Mouse (Mus musculus) embryonic facial prominence, embryonic 11.5 days (tissue): ENCODE results near the gene Lyar. TPM values are rescaled to one million over a fixed set of nuclear protein-coding genes. Genes with fewer than 3 reads are reported as not detected.

Experiments
- ATAC-seq: fragments of 200-750 bp; cut with Nextera tagmentation; replicated peaks from 2 replicates; pipeline ENCODE4 v1.8.0; 2017; ENCODE audit warnings: low read depth; ENCODE audit not compliant: insufficient number of reproducible peaks, low FRiP score, low TSS enrichment
- DNase-seq: peaks from one replicate; pipeline ENCODE4 v3.0.0-alpha.2; 2015; ENCODE audit warnings: low spot score
- H3K27ac ChIP-seq: fragments of 300-500 bp; sonication (generic); replicated peaks from 2 replicates; pipeline ENCODE4 v1.5.1; 2014; ENCODE audit warnings: mild to moderate bottlenecking, low read depth, low read length, control low read depth
- H3K27me3 ChIP-seq: fragments of 300-500 bp; sonication (generic); 2 replicates; pipeline ENCODE4 v1.6.1; 2014; ENCODE audit warnings: mild to moderate bottlenecking, low read length, moderate library complexity, mixed read lengths; ENCODE audit not compliant: control insufficient read depth, insufficient read depth
- H3K36me3 ChIP-seq: fragments of 300-500 bp; sonication (generic); replicated peaks from 2 replicates; pipeline ENCODE4 v1.6.1; 2014; ENCODE audit warnings: low read depth, mild to moderate bottlenecking, low read length, moderate library complexity, mixed read lengths; ENCODE audit not compliant: control insufficient read depth, insufficient read depth
- H3K4me1 ChIP-seq: fragments of 300-500 bp; sonication (generic); 2 replicates; pipeline ENCODE4 v1.6.1; 2014; ENCODE audit warnings: low read length, mixed read lengths; ENCODE audit not compliant: control insufficient read depth, insufficient read depth
- H3K4me2 ChIP-seq: fragments of 300-500 bp; sonication (generic); 2 replicates; pipeline ENCODE4 v1.6.1; 2014; ENCODE audit warnings: low read depth, mild to moderate bottlenecking, control low read depth, low read length, moderate library complexity
- H3K4me3 ChIP-seq: fragments of 300-500 bp; sonication (generic); 2 replicates; pipeline ENCODE4 v1.5.1; 2014; ENCODE audit warnings: low read depth, low read length, control low read depth
- H3K9ac ChIP-seq: fragments of 300-500 bp; sonication (generic); replicated peaks from 2 replicates; pipeline ENCODE4 v1.6.1; 2014; ENCODE audit warnings: mild to moderate bottlenecking, control low read depth, low read length
- H3K9me3 ChIP-seq: fragments of 300-500 bp; sonication (generic); replicated peaks from 2 replicates; pipeline ENCODE4 v1.6.1; 2016; ENCODE audit warnings: mild to moderate bottlenecking, low read length, inconsistent platforms, mixed read lengths; ENCODE audit not compliant: control insufficient read depth
- WGBS: fragments of 180-500 bp; shearing (Covaris S2); extraction: QIAGEN DNeasy Blood & Tissue Kit; methylation state at CpG from one replicate; pipeline ENCODE4 v1.1.7; 2014; 5-methylcytosine and 5-hydroxymethylcytosine counted together
- polyA plus RNA-seq: library from polyadenylated mRNA; unstranded; fragments of >200 nt; fragmentation: Nextera tagmentation; extraction: Ambion mirVana; gene quantifications from 2 replicates; pipeline ENCODE4 v1.2.1, GENCODE M21; 2014

Gene Lyar
- polyA plus RNA-seq, 1 experiment from 2014 or later: 164 TPM

DNA sequence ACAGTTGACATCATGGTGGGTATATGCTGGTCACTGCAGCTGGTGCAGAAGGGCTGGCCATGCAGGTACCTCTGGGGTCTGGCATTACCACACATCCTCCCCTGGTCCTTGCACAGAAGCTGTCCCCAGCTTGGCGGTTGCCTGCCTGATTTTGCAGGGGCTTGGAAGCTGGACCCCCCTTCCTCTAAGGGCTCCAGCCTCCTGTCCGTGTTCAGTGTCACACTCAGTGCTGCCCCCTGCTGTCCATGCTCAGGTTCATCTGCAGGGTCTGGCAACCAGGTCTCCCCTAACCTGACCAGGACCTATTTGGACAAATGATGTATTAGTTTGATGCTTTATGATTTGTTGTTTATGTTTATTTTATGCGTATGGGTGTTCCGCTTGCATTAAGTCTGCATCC is 15.2 kb downstream of the Lyar start:
- Histone ChIP-seq H3K36me3 (peaks cover 6% of the 10 kb centered on the region), H3K4me2 (no peak overlapping the region), H3K27ac (no peak overlapping the region), H3K4me3 (no peak overlapping the region), H3K9ac (no peak overlapping the region), H3K4me1 (no peaks in the 10 kb centered on the region), H3K9me3 (no peaks in the 10 kb centered on the region), H3K27me3 (no peaks in the 10 kb centered on the region)
- ATAC-seq (no peak; the same call in 1 of the 2 replicates), DNase-seq (peak; percentile 57)
- 63% methylated on average over 4 of the region's 4 CpGs for WGBS

DNA sequence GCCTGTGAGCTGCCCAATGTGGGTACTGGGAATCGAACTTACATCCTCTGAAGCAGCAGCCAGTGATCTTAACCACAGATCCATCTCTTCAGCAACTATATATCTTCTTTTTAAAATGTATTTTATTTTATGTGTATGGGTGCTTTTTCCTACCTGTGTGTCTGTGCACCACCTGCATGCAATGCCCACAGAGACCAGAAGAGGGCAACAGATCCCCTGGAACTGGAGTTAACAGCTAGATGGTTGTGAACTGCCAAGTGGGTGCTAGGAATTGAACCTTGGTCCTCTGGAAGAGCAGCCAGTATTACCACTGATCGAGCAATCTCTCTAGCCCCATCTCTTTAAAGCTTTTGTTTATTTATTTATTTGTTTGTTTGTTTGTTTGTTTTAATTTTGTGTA is 16.4 kb downstream of the Lyar start:
- Histone ChIP-seq H3K9me3 (no peaks in the 10 kb centered on the region), H3K4me3 (no peak overlapping the region), H3K9ac (no peak overlapping the region), H3K36me3 (no peaks in the 10 kb centered on the region; the same call in 1 of the 2 replicates), H3K4me2 (no peak overlapping the region), H3K27ac (no peak overlapping the region), H3K4me1 (no peaks in the 10 kb centered on the region), H3K27me3 (no peaks in the 10 kb centered on the region)
- no peak for ATAC-seq
- 96% methylated on average over 2 of the region's 2 CpGs for WGBS
- no peak for DNase-seq

- ATAC-seq (peak; percentile 70; the same call in 1 of the 2 replicates), DNase-seq (peak; percentile 23)
- Histone ChIP-seq H3K36me3 (no peaks in the 10 kb centered on the region), H3K27me3 (no peaks in the 10 kb centered on the region), H3K4me1 (no peaks in the 10 kb centered on the region), H3K27ac (no peak overlapping the region), H3K4me2 (no peak overlapping the region), H3K4me3 (no peak overlapping the region), H3K9me3 (no peaks in the 10 kb centered on the region), H3K9ac (no peak overlapping the region)
- 22% methylated on average over 5 of the region's 5 CpGs for WGBS
These were observed 20.6 kb downstream of the Lyar start for GRCm38 (mm10) chr5:38240727-38241472.

DNA sequence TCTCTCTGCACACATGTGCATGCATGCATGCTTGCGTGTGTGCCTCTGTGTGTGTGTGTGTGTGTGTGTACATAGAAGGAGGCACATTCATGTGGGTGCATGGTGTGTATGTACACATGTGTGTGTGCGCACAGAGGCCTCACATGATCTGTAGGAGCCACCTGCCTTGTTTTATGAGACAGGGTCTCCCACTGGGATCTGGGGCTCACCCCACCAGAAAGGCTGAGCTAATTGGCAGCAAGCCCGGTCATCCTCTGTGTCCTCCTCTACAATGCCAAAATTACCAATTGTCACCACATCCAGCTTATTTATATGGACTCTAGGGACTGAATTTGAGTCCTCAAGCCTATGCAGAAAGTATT is 21.2 kb downstream of the Lyar start:
- H3K4me1 ChIP-seq: no peaks in the 10 kb centered on the region
- H3K27ac ChIP-seq: no peak overlapping the region
- no peaks in the 10 kb centered on the region for H3K9me3 ChIP-seq
- no peak overlapping the region for H3K4me3 ChIP-seq
- no peaks in the 10 kb centered on the region for H3K27me3 ChIP-seq
- ATAC-seq (no peak), DNase-seq (no peak)
- no peak overlapping the region for H3K4me2 ChIP-seq
- no peaks in the 10 kb centered on the region for H3K36me3 ChIP-seq
- H3K9ac ChIP-seq: no peak overlapping the region
- 89% methylated on average over 3 of the region's 3 CpGs for WGBS

GRCm38 (mm10) chr5:38241966-38242365 is 21.7 kb downstream of the Lyar start:
- no peaks in the 10 kb centered on the region for H3K36me3 ChIP-seq
- 86% methylated on average over 6 of the region's 6 CpGs for WGBS
- no peaks in the 10 kb centered on the region for H3K27me3 ChIP-seq
- H3K9ac ChIP-seq: no peak overlapping the region
- no peak for DNase-seq
- H3K4me3 ChIP-seq: no peak overlapping the region
- no peaks in the 10 kb centered on the region for H3K4me1 ChIP-seq
- H3K4me2 ChIP-seq: no peak overlapping the region
- no peaks in the 10 kb centered on the region for H3K9me3 ChIP-seq
- ATAC-seq: no peak
- H3K27ac ChIP-seq: no peak overlapping the region

DNA sequence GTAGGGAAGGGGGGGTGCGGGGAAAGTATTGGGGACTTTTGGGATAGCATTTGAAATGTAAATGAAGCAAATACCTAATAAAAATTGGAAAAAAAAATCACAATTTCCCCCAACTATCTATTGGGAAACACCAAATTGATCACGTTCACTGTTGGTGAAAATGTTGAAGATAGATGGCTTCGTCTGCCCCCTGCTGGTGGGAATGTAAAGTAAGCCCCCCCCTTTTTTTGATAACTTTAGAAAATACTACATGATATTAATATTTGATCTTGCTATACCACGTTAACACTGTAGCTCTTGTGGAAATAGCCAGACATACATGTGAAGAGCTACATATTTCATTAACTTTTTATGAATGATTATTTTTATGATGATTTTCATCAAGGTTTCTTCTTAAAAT is 34.9 kb downstream of the Lyar start:
- Histone ChIP-seq H3K27ac (no peak overlapping the region), H3K9ac (no peak overlapping the region), H3K4me3 (no peak overlapping the region), H3K9me3 (no peaks in the 10 kb centered on the region), H3K27me3 (no peaks in the 10 kb centered on the region), H3K4me1 (no peaks in the 10 kb centered on the region), H3K4me2 (no peak overlapping the region), H3K36me3 (no peaks in the 10 kb centered on the region)
- ATAC-seq (no peak), DNase-seq (no peak)
- WGBS: 44% methylated on average over 4 of the region's 4 CpGs

GRCm38 (mm10) chr5:38255644-38256043 is 35.4 kb downstream of the Lyar start:
- H3K27ac ChIP-seq: no peak overlapping the region
- H3K9ac ChIP-seq: no peak overlapping the region
- H3K4me1 ChIP-seq: no peaks in the 10 kb centered on the region
- H3K9me3 ChIP-seq: no peaks in the 10 kb centered on the region
- H3K36me3 ChIP-seq: no peaks in the 10 kb centered on the region
- H3K4me2 ChIP-seq: no peak overlapping the region
- H3K4me3 ChIP-seq: no peak overlapping the region
- H3K27me3 ChIP-seq: no peaks in the 10 kb centered on the region
- DNase-seq: no peak
- WGBS: 89% methylated on average over 3 of the region's 3 CpGs
- ATAC-seq: no peak

GRCm38 (mm10) chr5:38256551-38256950 is 36.3 kb downstream of the Lyar start:
- H3K4me3 ChIP-seq: no peak overlapping the region
- ATAC-seq (no peak), DNase-seq (no peak)
- no peak overlapping the region for H3K4me2 ChIP-seq
- no peaks in the 10 kb centered on the region for H3K27me3 ChIP-seq
- no peaks in the 10 kb centered on the region for H3K36me3 ChIP-seq
- H3K27ac ChIP-seq: no peak overlapping the region
- H3K9ac ChIP-seq: no peak overlapping the region
- H3K9me3 ChIP-seq: no peaks in the 10 kb centered on the region
- no peaks in the 10 kb centered on the region for H3K4me1 ChIP-seq
- WGBS: 86% methylated on average over 1 of the region's 1 CpGs
